17 mouse cellular contexts compared by ENCODE assay signal in the genomic region with DNA sequence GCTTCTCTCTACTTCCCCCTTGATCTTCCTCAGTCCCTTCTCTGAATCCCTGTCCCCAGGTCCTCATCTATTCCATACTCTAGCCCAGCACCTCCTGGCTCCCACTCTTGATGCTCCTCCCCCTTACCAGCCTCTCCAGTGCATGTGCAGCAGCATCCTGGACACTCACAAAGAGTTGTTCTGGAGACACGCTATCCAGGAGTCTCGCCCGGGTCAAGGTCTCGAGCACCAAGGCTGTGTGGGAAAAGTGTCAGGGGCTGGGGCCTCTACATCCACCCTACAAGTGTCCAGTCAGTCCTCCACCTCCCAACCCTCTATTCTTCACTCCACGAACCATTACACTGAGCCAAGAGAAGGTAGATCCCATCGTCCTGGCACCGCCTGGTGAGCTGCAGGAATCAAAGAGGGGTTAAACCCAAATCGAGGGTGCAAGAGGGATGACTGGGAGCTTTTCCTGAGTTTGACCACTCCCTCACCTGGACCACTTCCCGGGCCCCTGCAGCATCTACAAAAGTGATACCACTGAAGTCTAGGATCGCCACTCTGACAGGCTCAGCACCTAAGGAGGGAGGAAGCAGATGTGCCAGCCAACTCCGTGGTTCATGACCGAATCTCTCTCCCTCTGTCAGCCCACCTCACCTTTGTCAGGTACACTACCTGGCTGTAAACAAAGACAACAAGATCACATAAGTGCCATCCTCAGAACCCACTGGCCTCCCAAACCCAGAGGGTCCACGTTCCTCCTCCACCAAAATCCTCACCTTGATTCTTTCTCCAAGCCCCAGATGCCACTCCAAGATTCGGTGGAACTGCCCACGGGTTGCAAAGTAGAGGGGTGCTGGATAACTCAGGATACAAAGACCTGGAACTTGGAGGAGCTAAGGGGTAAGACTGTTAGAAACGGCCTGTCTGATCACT. TPM values are rescaled to one million over a fixed set of nuclear protein-coding genes. Genes with fewer than 3 reads are reported as not detected.
DNase-seq lines count a peak whose midpoint lies in the region; ATAC-seq lines count a peak whose summit lies in the region.
"Had no signal": no experiment of that assay in that cellular context is flagged by ENCODE, and none has a peak within 500 bp of the region (broad histone marks: within the 10 kb centered on the region; RNA-seq: fewer than 3 reads in every experiment).

No protein-coding gene starts in this region.

- 0 out of 2 replicates have a peak, but pooled peaks cover 3% of the 10 kb centered on the region for H3K36me3 ChIP-seq in hindbrain, embryonic 15.5 days
- no peaks in the 10 kb centered on the region for H3K36me3 ChIP-seq in hindbrain, embryonic 10.5 days
- H3K36me3 ChIP-seq: embryonic facial prominence, embryonic 13.5 days; forebrain, embryonic 12.5 days; heart, embryonic 13.5 days had no signal

- no peak overlapping the region for H3K4me2 ChIP-seq in hindbrain, embryonic 15.5 days
- H3K4me2 ChIP-seq: embryonic facial prominence, embryonic 13.5 days; forebrain, embryonic 12.5 days; heart, embryonic 13.5 days; hindbrain, embryonic 13.5 days had no signal

- H3K27me3 ChIP-seq in hindbrain, embryonic 15.5 days: peaks cover 52% of the 10 kb centered on the region
- peaks cover 78% of the 10 kb centered on the region for H3K27me3 ChIP-seq in hindbrain, embryonic 10.5 days (ENCODE audit: insufficient read depth, poor library complexity, severe bottlenecking)

- no peak overlapping the region for H3K27ac ChIP-seq in hindbrain, embryonic 15.5 days (replicated peaks)
- no peak overlapping the region for H3K27ac ChIP-seq in hindbrain, embryonic 10.5 days
- H3K27ac ChIP-seq: embryonic facial prominence, embryonic 13.5 days; forebrain, embryonic 12.5 days; heart, embryonic 13.5 days; hindbrain, embryonic 13.5 days had no signal

- no peaks in the 10 kb centered on the region for H3K9me3 ChIP-seq in hindbrain, embryonic 15.5 days
- no peaks in the 10 kb centered on the region for H3K9me3 ChIP-seq in hindbrain, embryonic 10.5 days
- H3K9me3 ChIP-seq: embryonic facial prominence, embryonic 13.5 days; forebrain, embryonic 12.5 days; heart, embryonic 13.5 days; hindbrain, embryonic 13.5 days had no signal

- peak; percentile 15 for DNase-seq in cerebellum, adult 9-10 months
- DNase-seq in cerebellum, adult 8-10 months: no peak
- no peak for DNase-seq in hindbrain, embryonic 10.5 days (ENCODE audit: low spot score)
- peak; percentile 5 for DNase-seq in right cerebral cortex, postnatal 4 days
- DNase-seq in right cerebral cortex, adult 2 months (ENCODE audit: low spot score in 2 of 2): no peak
- DNase-seq: adrenal gland, postnatal 25 days; cerebellum, adult 2 months; cerebellum, postnatal 36 days; gastrocnemius, postnatal 10 days; heart, postnatal 4 days had no signal

- no peak overlapping the region for H3K9ac ChIP-seq in hindbrain, embryonic 15.5 days
- H3K9ac ChIP-seq: embryonic facial prominence, embryonic 13.5 days; forebrain, embryonic 12.5 days; heart, embryonic 13.5 days; hindbrain, embryonic 13.5 days had no signal

- WGBS in hindbrain, embryonic 15.5 days: 86% methylated on average over 16 of the region's 16 CpGs
- whole genome bisulfite sequencing in hindbrain, embryonic 10.5 days: 84% methylated on average over 16 of the region's 16 CpGs

- ATAC-seq in hindbrain, embryonic 15.5 days (ENCODE audit: low FRiP score, low read depth): 0 out of 2 replicates have a peak, but pooled peaks have one; percentile 2
- ATAC-seq: forebrain, embryonic 16.5 days; intestine, postnatal 0 days had no signal

- no peak overlapping the region for H3K4me3 ChIP-seq in hindbrain, embryonic 15.5 days
- H3K4me3 ChIP-seq in hindbrain, embryonic 10.5 days: no peak overlapping the region
- H3K4me3 ChIP-seq: embryonic facial prominence, embryonic 13.5 days; forebrain, embryonic 12.5 days; heart, embryonic 13.5 days; hindbrain, embryonic 13.5 days had no signal

- H3K4me1 ChIP-seq in hindbrain, embryonic 15.5 days (replicated peaks): peaks cover 26% of the 10 kb centered on the region
- H3K4me1 ChIP-seq in hindbrain, embryonic 10.5 days (replicated peaks): peaks cover 38% of the 10 kb centered on the region

RNA-seq across cellular contexts. Expression of a gene that starts 7.0 kb away (rescaled TPM):
- 0.91 and 1.0 TPM in 2 replicates for polyA plus RNA-seq in hindbrain, embryonic 15.5 days (2015; fragmentation: Nextera tagmentation; extraction: Ambion mirVana)
- polyA plus RNA-seq in hindbrain, embryonic 10.5 days (2016; fragmentation: Nextera tagmentation; extraction: Ambion mirVana): 1.6 and 2.1 TPM in 2 replicates

RNA-seq across cellular contexts. Expression of a gene that starts 8.4 kb away (rescaled TPM):
- 54.0 and 74.6 TPM in 2 replicates for polyA plus RNA-seq in hindbrain, embryonic 15.5 days (2015; fragmentation: Nextera tagmentation; extraction: Ambion mirVana)
- 4.4 and 12.7 TPM in 2 replicates for polyA plus RNA-seq in hindbrain, embryonic 10.5 days (2016; fragmentation: Nextera tagmentation; extraction: Ambion mirVana)

RNA-seq across cellular contexts. Expression of a gene that starts 16.5 kb away (rescaled TPM):
- polyA plus RNA-seq in hindbrain, embryonic 15.5 days (2015; fragmentation: Nextera tagmentation; extraction: Ambion mirVana): 27.3 and 30.3 TPM in 2 replicates
- 29.8 and 33.5 TPM in 2 replicates for polyA plus RNA-seq in hindbrain, embryonic 10.5 days (2016; fragmentation: Nextera tagmentation; extraction: Ambion mirVana)

RNA-seq across cellular contexts. Expression of a gene that starts 22.1 kb away (rescaled TPM):
- polyA plus RNA-seq in hindbrain, embryonic 15.5 days (2015; fragmentation: Nextera tagmentation; extraction: Ambion mirVana): 240 and 266 TPM in 2 replicates
- polyA plus RNA-seq in hindbrain, embryonic 10.5 days (2016; fragmentation: Nextera tagmentation; extraction: Ambion mirVana): 110 and 151 TPM in 2 replicates

RNA-seq across cellular contexts. Expression of a gene that starts 38.0 kb away (rescaled TPM):
- 19.1 and 19.6 TPM in 2 replicates for polyA plus RNA-seq in hindbrain, embryonic 15.5 days (2015; fragmentation: Nextera tagmentation; extraction: Ambion mirVana)
- 17.9 and 21.9 TPM in 2 replicates for polyA plus RNA-seq in hindbrain, embryonic 10.5 days (2016; fragmentation: Nextera tagmentation; extraction: Ambion mirVana)

Comparison
In these comparisons a context has a peak if more than half of its experiments do, and no peak if none do; other contexts are left out.
1. DNase-seq: peak in cerebellum, adult 9-10 months (single experiment) and right cerebral cortex, postnatal 4 days (single experiment); none in cerebellum, adult 8-10 months (single experiment), hindbrain, embryonic 10.5 days (single experiment) and right cerebral cortex, adult 2 months (0 of 2).